Mouse (Mus musculus) embryonic facial prominence, embryonic 15.5 days (tissue): ENCODE data around the gene Tent5d. TPM values are rescaled to one million over a fixed set of nuclear protein-coding genes. Genes with fewer than 3 reads are reported as not detected.

Experiments used
- ATAC-seq: fragments of 200-750 bp; cut with Nextera tagmentation; 2 replicates; pipeline ENCODE4 v1.8.0; 2017; ENCODE audit warnings: low read depth, moderate TSS enrichment; ENCODE audit not compliant: insufficient number of reproducible peaks, low FRiP score, low TSS enrichment
- H3K27ac ChIP-seq: fragments of 300-500 bp; sonication (generic); replicated peaks from 2 replicates; pipeline ENCODE4 v1.5.1; 2015; ENCODE audit warnings: mild to moderate bottlenecking, inconsistent platforms
- H3K27me3 ChIP-seq: fragments of 300-500 bp; sonication (generic); 2 replicates; pipeline ENCODE4 v1.6.1; 2015; ENCODE audit warnings: inconsistent platforms
- H3K36me3 ChIP-seq: fragments of 300-500 bp; sonication (generic); 2 replicates; pipeline ENCODE4 v1.6.1; 2015; ENCODE audit warnings: mild to moderate bottlenecking, inconsistent platforms
- H3K4me1 ChIP-seq: fragments of 300-500 bp; sonication (generic); 2 replicates; pipeline ENCODE4 v1.6.1; 2015; ENCODE audit warnings: inconsistent platforms
- H3K4me2 ChIP-seq: fragments of 300-500 bp; sonication (generic); replicated peaks from 2 replicates; pipeline ENCODE4 v1.6.1; 2015; ENCODE audit warnings: mild to moderate bottlenecking, inconsistent platforms
- H3K4me3 ChIP-seq: fragments of 300-500 bp; sonication (generic); replicated peaks from 2 replicates; pipeline ENCODE4 v1.5.1; 2015; ENCODE audit warnings: mild to moderate bottlenecking, inconsistent platforms
- H3K9ac ChIP-seq: fragments of 300-500 bp; sonication (generic); 2 replicates; pipeline ENCODE4 v1.6.1; 2015; ENCODE audit warnings: inconsistent platforms
- H3K9me3 ChIP-seq: fragments of 300-500 bp; sonication (generic); replicated peaks from 2 replicates; pipeline ENCODE4 v1.6.1; 2016; ENCODE audit warnings: inconsistent platforms
- WGBS: fragments of 180-500 bp; shearing (Covaris S2); methylation state at CpG from one replicate; pipeline ENCODE4 v1.1.7; 2015; 5-methylcytosine and 5-hydroxymethylcytosine counted together
- polyA plus RNA-seq: library from polyadenylated mRNA; unstranded; fragments of >200 nt; fragmentation: Nextera tagmentation; extraction: Ambion mirVana; gene quantifications from 2 replicates; pipeline ENCODE4 v1.2.1, GENCODE M21; 2015

Tent5d gene
- polyA plus RNA-seq = not detected in 2 replicates

DNA sequence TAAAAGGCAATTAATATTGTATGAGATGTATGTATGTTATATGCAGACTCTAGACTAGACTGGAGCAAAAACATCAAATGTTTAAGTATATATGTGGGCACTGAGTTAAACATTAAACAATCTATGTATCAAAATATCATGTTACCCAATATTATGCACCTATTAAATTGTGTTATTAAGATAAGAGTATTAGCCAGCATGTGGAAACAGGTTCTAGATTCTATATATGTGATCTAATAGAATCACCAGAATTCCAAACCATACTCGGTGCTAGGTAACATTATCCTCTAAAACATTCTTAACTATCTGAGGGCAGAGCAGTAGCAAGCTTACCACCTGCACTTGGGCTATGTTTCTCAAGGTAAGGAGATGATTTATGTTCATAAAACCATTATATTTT is at the start of gene Tent5d:
Gene Tent5d (plus strand): TSS at position 301 of the 400 bp plus-strand sequence.
- no peak within 1 kb of the TSS for H3K4me3 ChIP-seq
- ATAC-seq = no peak
- H3K27me3 ChIP-seq = no peaks in the 10 kb centered on the region
- 74% methylated on average over 1 of the region's 1 CpGs for WGBS
- H3K4me1 ChIP-seq = no peaks in the 10 kb centered on the region
- no peak within 1 kb of the TSS for H3K4me2 ChIP-seq
- H3K36me3 ChIP-seq = no peaks in the 10 kb centered on the region
- no peaks in the 10 kb centered on the region for H3K9me3 ChIP-seq
- no peak within 1 kb of the TSS for H3K27ac ChIP-seq
- no peak within 1 kb of the TSS for H3K9ac ChIP-seq

DNA sequence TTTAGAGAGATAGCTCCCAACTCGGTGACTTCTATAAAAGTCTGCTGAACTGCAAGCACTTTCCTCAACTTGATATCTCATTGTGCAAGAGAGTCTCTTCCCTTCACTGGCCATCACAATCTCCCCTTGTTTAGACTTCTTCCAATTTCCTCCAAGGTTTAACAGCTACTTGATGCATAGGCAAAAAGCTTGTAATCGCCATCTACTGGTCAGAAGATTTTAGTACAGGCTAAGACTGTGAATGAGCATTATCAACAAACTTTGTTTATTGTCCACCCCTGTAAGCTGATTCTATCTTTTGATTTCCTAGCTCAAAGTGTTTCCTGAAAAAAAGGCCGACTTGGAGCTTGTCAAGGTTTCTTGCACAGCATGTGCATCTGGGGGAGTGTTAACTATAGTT is 24.5 kb upstream of the Tent5d start:
- Histone ChIP-seq H3K4me3 (no peak overlapping the region), H3K4me2 (no peak overlapping the region), H3K36me3 (no peaks in the 10 kb centered on the region), H3K9ac (no peak overlapping the region), H3K27ac (no peak overlapping the region), H3K27me3 (no peaks in the 10 kb centered on the region), H3K9me3 (no peaks in the 10 kb centered on the region), H3K4me1 (no peaks in the 10 kb centered on the region)
- 19% methylated on average over 3 of the region's 3 CpGs for WGBS
- ATAC-seq = no peak

DNA sequence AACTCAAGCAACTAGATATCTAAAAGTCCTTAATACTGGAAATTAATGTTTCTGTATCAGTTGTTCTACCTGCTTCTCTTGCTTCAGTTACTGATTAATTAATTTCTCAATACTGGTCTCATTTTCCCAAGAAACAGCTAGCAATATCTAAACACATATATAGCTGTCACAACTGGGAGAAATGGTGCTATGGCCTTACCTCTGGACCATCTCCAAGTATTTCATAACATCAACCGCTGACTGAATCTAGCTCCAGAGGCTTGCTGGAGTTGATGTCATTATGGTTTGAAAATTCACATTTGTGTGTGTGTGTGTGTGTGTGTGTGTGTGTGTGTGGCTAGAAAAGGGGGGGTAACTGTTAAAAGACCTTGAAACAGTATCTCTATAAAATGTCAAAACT is 2.3 kb upstream of the Tent5d start:
- 90% methylated on average over 1 of the region's 1 CpGs for WGBS

DNA sequence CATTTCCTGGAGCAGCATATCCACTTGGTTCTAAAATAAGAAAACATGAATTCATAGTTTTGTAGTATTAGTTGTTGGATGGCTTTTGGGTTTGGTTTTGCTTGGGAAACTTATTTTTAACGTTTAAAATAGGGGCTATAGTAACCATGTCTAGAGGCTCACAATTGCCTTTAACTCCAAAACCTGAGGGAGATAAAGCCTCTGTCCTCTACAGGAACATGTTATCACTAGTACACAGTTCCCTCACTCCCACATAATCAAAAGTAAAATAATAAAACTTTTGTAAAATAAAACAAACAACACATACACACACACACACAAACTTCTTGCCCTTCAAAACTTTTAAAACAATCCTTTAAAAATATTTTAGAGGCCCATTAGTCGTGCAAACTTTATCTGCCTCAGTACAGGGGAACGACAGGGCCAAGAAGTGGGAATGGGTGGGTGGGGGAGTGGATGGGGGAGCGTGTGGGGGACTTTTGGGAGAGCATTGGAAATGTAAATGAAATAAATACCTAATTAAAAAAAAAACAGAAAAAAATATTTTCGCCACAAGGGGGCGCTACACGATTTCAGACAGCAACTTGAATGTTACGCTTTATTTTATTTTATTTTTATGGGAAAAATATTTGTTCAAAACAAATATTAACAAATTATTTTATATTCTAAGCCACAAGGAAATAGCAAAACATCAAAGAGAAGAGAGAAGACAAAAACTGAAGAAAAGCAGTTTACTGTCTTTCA is 1.5 kb upstream of the Tent5d start:
- WGBS = 24% methylated on average over 8 of the region's 8 CpGs
- no peak overlapping the region for H3K4me3 ChIP-seq
- H3K4me1 ChIP-seq = no peaks in the 10 kb centered on the region
- no peaks in the 10 kb centered on the region for H3K9me3 ChIP-seq
- H3K4me2 ChIP-seq = no peak overlapping the region
- H3K27ac ChIP-seq = no peak overlapping the region
- H3K9ac ChIP-seq = no peak overlapping the region
- H3K36me3 ChIP-seq = no peaks in the 10 kb centered on the region
- H3K27me3 ChIP-seq = no peaks in the 10 kb centered on the region
- no peak for ATAC-seq

More for the DNA sequence above, 2.3 kb upstream of the Tent5d start:
- no peaks in the 10 kb centered on the region for H3K4me1 ChIP-seq
- H3K9me3 ChIP-seq = no peaks in the 10 kb centered on the region
- H3K9ac ChIP-seq = no peak overlapping the region
- no peaks in the 10 kb centered on the region for H3K36me3 ChIP-seq
- H3K27me3 ChIP-seq = no peaks in the 10 kb centered on the region
- no peak overlapping the region for H3K4me3 ChIP-seq
- no peak overlapping the region for H3K4me2 ChIP-seq
- no peak overlapping the region for H3K27ac ChIP-seq
- ATAC-seq = no peak

DNA sequence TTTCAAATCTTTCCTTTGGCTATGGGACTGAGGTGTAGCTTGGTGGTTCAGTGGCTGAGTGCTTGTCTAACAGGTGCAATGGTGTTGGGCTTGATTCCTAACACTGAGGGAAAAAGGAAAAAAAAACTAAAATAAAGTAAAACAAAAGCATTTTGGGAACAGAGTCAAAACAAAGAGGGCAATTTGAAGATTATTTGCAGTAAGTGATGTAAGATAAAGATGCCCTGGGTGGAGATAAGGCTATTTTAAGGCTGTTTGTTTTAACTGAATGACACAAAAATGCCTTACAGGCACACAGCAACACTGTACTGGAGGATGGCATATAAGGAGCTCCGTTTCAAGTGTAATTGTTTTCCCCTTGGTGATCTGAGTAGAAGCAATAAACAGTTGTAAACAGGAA is 3.4 kb downstream of the Tent5d start:
- Histone ChIP-seq H3K4me3 (no peak overlapping the region), H3K27ac (no peak overlapping the region), H3K4me1 (no peaks in the 10 kb centered on the region), H3K4me2 (no peak overlapping the region), H3K27me3 (no peaks in the 10 kb centered on the region), H3K36me3 (no peaks in the 10 kb centered on the region), H3K9me3 (no peaks in the 10 kb centered on the region), H3K9ac (no peak overlapping the region)
- ATAC-seq = no peak
- 41% methylated on average over 1 of the region's 1 CpGs for WGBS

DNA sequence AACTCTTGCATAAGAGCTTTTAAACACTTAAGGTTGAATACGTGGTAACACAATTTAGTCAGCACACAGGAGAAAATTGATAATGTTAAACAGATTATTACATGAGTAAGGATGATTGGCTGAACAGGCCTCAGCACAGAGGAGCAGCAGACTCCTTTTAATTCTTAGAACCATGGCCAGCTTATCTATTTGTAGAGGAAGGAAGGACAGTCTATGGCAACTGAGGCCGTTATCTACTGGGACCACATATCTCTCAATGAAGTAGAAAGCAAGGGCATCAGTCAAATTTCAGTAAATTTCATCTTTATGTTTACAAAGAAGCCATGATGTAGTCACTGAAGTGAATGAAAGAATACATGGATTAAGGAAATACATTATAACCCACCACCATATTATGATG is 4.5 kb downstream of the Tent5d start:
- no peak for ATAC-seq
- 85% methylated on average over 2 of the region's 2 CpGs for WGBS
- Histone ChIP-seq H3K27ac (no peak overlapping the region), H3K4me2 (no peak overlapping the region), H3K4me3 (no peak overlapping the region), H3K36me3 (no peaks in the 10 kb centered on the region), H3K9me3 (no peaks in the 10 kb centered on the region), H3K9ac (no peak overlapping the region), H3K27me3 (no peaks in the 10 kb centered on the region), H3K4me1 (no peaks in the 10 kb centered on the region)

DNA sequence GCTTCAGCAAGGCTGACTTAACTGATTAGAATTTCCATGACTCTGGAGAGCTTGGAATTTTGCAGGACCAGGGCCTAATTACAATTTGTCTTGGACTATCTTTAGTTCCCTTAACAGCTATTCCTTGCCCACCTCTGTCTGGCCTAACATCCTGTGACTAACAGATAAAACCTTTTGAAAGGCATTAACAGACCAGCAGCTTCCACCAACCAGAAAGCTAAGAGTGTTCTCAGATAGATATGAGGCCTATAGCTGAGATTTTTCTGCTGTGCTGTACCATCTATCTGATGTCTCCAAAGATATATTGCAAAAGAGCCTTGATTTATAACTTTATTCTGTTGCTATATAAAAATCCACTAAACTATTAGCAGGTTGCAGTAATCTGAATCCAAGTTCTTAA is 19.7 kb downstream of the Tent5d start:
- H3K36me3 ChIP-seq = no peaks in the 10 kb centered on the region
- ATAC-seq = no peak
- no peak overlapping the region for H3K4me3 ChIP-seq
- no peaks in the 10 kb centered on the region for H3K27me3 ChIP-seq
- no peak overlapping the region for H3K27ac ChIP-seq
- H3K4me2 ChIP-seq = no peak overlapping the region
- H3K9ac ChIP-seq = no peak overlapping the region
- no peaks in the 10 kb centered on the region for H3K4me1 ChIP-seq
- H3K9me3 ChIP-seq = no peaks in the 10 kb centered on the region

DNA sequence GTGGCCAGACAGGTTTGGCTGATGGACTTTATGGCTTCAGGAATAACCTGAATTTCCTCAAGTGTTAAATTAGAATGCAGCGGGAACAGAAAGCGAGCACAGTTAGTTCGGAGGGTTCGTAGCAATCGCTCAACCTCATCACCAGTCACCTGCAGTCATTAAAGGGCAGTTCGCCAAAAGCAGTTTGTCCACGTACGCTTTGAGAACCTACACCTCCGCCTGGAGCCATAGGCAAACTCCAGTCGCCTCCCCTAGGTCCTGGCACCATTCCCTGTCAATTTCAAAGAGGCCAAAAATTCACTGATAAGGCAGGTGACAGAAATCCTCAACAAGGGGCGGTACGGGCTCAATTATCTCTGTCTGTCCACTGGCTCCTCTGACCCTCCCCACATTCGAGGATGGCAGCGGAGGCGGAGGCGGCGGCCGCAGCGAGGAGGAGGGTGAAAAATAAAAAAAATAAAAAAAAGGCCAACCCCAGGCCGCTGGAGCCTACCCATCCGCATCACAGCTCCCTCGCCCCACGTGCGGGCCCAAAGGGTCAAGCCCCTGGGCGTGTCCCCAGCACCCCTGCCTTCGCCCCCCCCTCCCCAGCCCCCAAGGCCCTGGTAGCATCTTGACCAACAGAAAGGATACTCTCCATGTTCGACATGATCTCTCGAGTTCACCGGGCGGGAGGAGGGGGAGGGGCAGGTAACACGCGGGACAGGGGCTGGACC is 23.3 kb downstream of the Tent5d start:
- WGBS = 15% methylated on average over 31 of the region's 32 CpGs
- peak overlapping the region; percentile 21; the same call in 1 of the 2 replicates for H3K9ac ChIP-seq
- H3K27me3 ChIP-seq = no peaks in the 10 kb centered on the region
- ATAC-seq = peak; percentile 65
- H3K4me1 ChIP-seq = no peaks in the 10 kb centered on the region
- H3K4me2 ChIP-seq = peak overlapping the region; percentile 45
- peak overlapping the region; percentile 59 for H3K4me3 ChIP-seq
- no peaks in the 10 kb centered on the region for H3K9me3 ChIP-seq
- no peaks in the 10 kb centered on the region for H3K36me3 ChIP-seq
- H3K27ac ChIP-seq = no peak overlapping the region

DNA sequence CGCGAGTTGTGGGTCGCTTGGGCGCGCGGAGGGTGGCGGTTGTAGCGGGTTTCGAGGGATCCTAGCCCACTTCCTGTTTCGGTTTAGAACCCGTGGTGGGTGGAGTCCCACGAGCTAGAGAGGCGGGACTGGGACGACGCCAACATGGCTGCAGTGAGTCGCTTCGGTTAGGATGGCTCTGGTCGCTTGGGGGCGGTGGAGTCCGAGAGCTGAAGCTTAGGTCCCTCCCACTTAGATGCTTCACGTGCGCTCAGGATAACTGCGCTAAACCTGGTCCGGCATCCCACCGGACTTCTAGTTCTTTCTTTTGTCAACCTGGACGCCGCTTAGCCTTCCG is 23.8 kb downstream of the Tent5d start, which contains the start of gene 2610002M06Rik:
Gene 2610002M06Rik (minus strand): TSS at position 117 of the 337 bp plus-strand sequence.
- Histone ChIP-seq H3K4me2 (peak within 1 kb of the TSS; percentile 45), H3K27me3 (no peaks in the 10 kb centered on the region), H3K9me3 (no peaks in the 10 kb centered on the region), H3K36me3 (no peaks in the 10 kb centered on the region), H3K9ac (peak within 1 kb of the TSS; percentile 21; the same call in 1 of the 2 replicates), H3K27ac (no peak within 1 kb of the TSS), H3K4me3 (peak within 1 kb of the TSS; percentile 59), H3K4me1 (no peaks in the 10 kb centered on the region)
- ATAC-seq = peak; percentile 95
- 13% methylated on average over 28 of the region's 28 CpGs for WGBS

DNA sequence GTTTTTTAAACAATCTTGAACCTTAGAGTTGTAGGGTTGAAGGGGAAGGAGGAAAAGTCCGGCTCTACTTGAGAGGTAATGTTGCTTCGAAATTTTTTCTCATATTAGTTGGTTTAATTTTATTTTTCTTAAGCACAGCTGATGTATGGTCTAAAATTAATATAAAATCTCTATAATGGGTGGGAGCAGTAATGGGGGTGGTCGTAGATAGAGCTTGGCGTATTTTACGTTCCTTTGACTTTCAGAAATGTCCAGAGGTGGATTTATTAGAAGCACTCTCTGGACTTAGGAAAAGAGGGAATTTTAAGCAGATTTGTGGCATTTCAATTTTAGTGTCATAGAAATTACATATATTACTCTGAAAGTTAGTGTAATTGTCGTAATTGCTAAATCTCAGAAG is 24.3 kb downstream of the Tent5d start:
- 84% methylated on average over 6 of the region's 6 CpGs for WGBS
- no peak for ATAC-seq
- H3K27ac ChIP-seq = no peak overlapping the region
- H3K4me1 ChIP-seq = no peaks in the 10 kb centered on the region
- peak overlapping the region; percentile 59; the same call in 1 of the 2 replicates for H3K4me3 ChIP-seq
- H3K9ac ChIP-seq = no peak overlapping the region
- H3K9me3 ChIP-seq = no peaks in the 10 kb centered on the region
- H3K27me3 ChIP-seq = no peaks in the 10 kb centered on the region
- H3K36me3 ChIP-seq = no peaks in the 10 kb centered on the region
- H3K4me2 ChIP-seq = peak overlapping the region; percentile 45

DNA sequence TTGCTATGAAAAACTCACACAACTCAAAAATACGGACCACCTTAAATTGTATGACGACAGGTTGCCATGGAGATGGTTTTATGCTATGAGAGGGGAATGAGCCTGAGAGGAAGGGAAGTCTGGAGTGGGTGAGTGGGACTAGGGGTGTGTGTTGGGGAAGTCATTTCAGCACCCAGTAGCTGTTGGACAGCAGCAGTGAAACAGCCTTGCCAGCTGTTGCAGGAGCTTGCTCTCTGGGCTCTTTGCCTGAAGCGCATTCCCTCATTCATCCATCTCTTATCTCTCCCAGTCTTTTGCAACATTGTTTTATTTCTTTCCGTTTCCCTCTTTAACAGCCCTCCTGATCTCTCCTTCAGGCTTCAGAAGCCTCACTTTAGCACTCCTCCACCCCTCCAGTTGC is 65.8 kb downstream of the Tent5d start:
- H3K27ac ChIP-seq = no peak overlapping the region
- no peaks in the 10 kb centered on the region for H3K9me3 ChIP-seq
- H3K4me1 ChIP-seq = no peaks in the 10 kb centered on the region
- H3K4me2 ChIP-seq = no peak overlapping the region
- 32% methylated on average over 4 of the region's 4 CpGs for WGBS
- no peak overlapping the region for H3K4me3 ChIP-seq
- H3K9ac ChIP-seq = no peak overlapping the region
- H3K27me3 ChIP-seq = no peaks in the 10 kb centered on the region
- no peak for ATAC-seq
- no peaks in the 10 kb centered on the region for H3K36me3 ChIP-seq
